Mouse (Mus musculus) stomach, postnatal 0 days (tissue): ENCODE data around the gene Smoc1. TPM values are rescaled to one million over a fixed set of nuclear protein-coding genes. Genes with fewer than 3 reads are reported as not detected.

Source experiments
- ATAC-seq: fragments of 200-750 bp; cut with Nextera tagmentation; 2 replicates; pipeline ENCODE4 v1.8.0; 2017; ENCODE audit not compliant: low FRiP score, low TSS enrichment
- DNase-seq: peaks from one replicate; pipeline ENCODE4 v3.0.0-alpha.2; 2016; ENCODE audit warnings: low spot score
- H3K27ac ChIP-seq: fragments of 300-500 bp; sonication (generic); replicated peaks from 2 replicates; pipeline ENCODE4 v1.5.1; 2014; ENCODE audit warnings: mild to moderate bottlenecking, control low read depth
- H3K27me3 ChIP-seq: fragments of 300-500 bp; sonication (generic); 2 replicates; pipeline ENCODE4 v1.6.1; 2014; ENCODE audit warnings: low read length; ENCODE audit not compliant: control insufficient read depth, insufficient read depth
- H3K36me3 ChIP-seq: fragments of 300-500 bp; sonication (generic); 2 replicates; pipeline ENCODE4 v1.6.1; 2014; ENCODE audit warnings: low read length, mixed read lengths; ENCODE audit not compliant: control insufficient read depth, insufficient read depth
- H3K4me1 ChIP-seq: fragments of 300-500 bp; sonication (generic); replicated peaks from 2 replicates; pipeline ENCODE4 v1.6.1; 2014; ENCODE audit warnings: antibody characterized with exemption; ENCODE audit not compliant: control insufficient read depth, insufficient read depth
- H3K4me2 ChIP-seq: fragments of 300-500 bp; sonication (generic); replicated peaks from 2 replicates; pipeline ENCODE4 v1.6.1; 2014; ENCODE audit warnings: low read depth, mild to moderate bottlenecking, control low read depth, moderate library complexity
- H3K4me3 ChIP-seq: fragments of 300-500 bp; sonication (generic); 2 replicates; pipeline ENCODE4 v1.5.1; 2014; ENCODE audit warnings: low read depth, low read length, control low read depth
- H3K9ac ChIP-seq: fragments of 300-500 bp; sonication (generic); 2 replicates; pipeline ENCODE4 v1.6.1; 2014; ENCODE audit warnings: mild to moderate bottlenecking, low read length, control low read depth, mixed read lengths
- H3K9me3 ChIP-seq: fragments of 300-500 bp; sonication (generic); 2 replicates; pipeline ENCODE4 v1.6.1; 2016; ENCODE audit warnings: low read length; ENCODE audit not compliant: control insufficient read depth
- CTCF ChIP-seq: IDR thresholded peaks from 2 replicates; pipeline ENCODE4 v1.5.1; 2016; ENCODE audit warnings: antibody characterized with exemption, low read depth, mild to moderate bottlenecking, moderate library complexity
- EP300 ChIP-seq: optimal IDR thresholded peaks from 2 replicates; pipeline ENCODE3; 2016; ENCODE audit warnings: antibody characterized with exemption
- WGBS: fragments of 180-500 bp; shearing (Covaris S2); extraction: QIAGEN DNeasy Blood & Tissue Kit; methylation state at CpG from one replicate; pipeline ENCODE4 v1.1.7; 2014; 5-methylcytosine and 5-hydroxymethylcytosine counted together
- polyA plus RNA-seq: library from polyadenylated mRNA; unstranded; fragments of >200 nt; fragmentation: Nextera tagmentation; extraction: Ambion mirVana; gene quantifications from 2 replicates; pipeline ENCODE4 v1.2.1, GENCODE M21; 2015

Gene Smoc1
- polyA plus RNA-seq, 1 experiment from 2014 or later: 0.65 TPM

GRCm38 (mm10) chr12:81028291-81028920 lies 1.8 kb downstream of the Smoc1 start:
- no peak for ATAC-seq
- Histone ChIP-seq H3K9me3 (no peaks in the 10 kb centered on the region), H3K36me3 (no peaks in the 10 kb centered on the region), H3K9ac (no peak overlapping the region), H3K27ac (no peak overlapping the region), H3K4me3 (no peak overlapping the region), H3K27me3 (no peaks in the 10 kb centered on the region), H3K4me1 (no peaks in the 10 kb centered on the region), H3K4me2 (no peak overlapping the region)
- WGBS: 18% methylated on average over 16 of the region's 16 CpGs
- no peak for DNase-seq
- no peak for TF ChIP-seq CTCF
- no peak for TF ChIP-seq EP300

GRCm38 (mm10) chr12:81029731-81030130 lies 3.1 kb downstream of the Smoc1 start:
- 52% methylated on average over 4 of the region's 4 CpGs for WGBS
- no peak for ATAC-seq

GRCm38 (mm10) chr12:81031579-81031978 lies 5.0 kb downstream of the Smoc1 start:
- H3K9ac ChIP-seq: no peak overlapping the region
- DNase-seq: no peak

More at GRCm38 (mm10) chr12:81029731-81030130, 3.1 kb downstream of the Smoc1 start:
- H3K27ac ChIP-seq: no peak overlapping the region
- H3K4me2 ChIP-seq: no peak overlapping the region
- no peak for DNase-seq
- TF ChIP-seq CTCF (no peak), EP300 (no peak)
- H3K9me3 ChIP-seq: no peaks in the 10 kb centered on the region
- H3K36me3 ChIP-seq: no peaks in the 10 kb centered on the region
- H3K27me3 ChIP-seq: no peaks in the 10 kb centered on the region
- H3K9ac ChIP-seq: no peak overlapping the region
- H3K4me1 ChIP-seq: no peaks in the 10 kb centered on the region
- no peak overlapping the region for H3K4me3 ChIP-seq

GRCm38 (mm10) chr12:81033389-81034041 lies 6.9 kb downstream of the Smoc1 start:
- Histone ChIP-seq H3K4me1 (no peaks in the 10 kb centered on the region), H3K36me3 (no peaks in the 10 kb centered on the region), H3K9ac (no peak overlapping the region), H3K4me2 (no peak overlapping the region), H3K27ac (0 out of 2 replicates have a peak overlapping the region, but pooled peaks have one; percentile 4), H3K9me3 (no peaks in the 10 kb centered on the region), H3K27me3 (no peaks in the 10 kb centered on the region), H3K4me3 (no peak overlapping the region)
- ATAC-seq (peak; percentile 83), DNase-seq (peak; percentile 40)
- TF ChIP-seq CTCF (no peak), EP300 (no peak)
- 46% methylated on average over 15 of the region's 15 CpGs for WGBS

More at GRCm38 (mm10) chr12:81031579-81031978, 5.0 kb downstream of the Smoc1 start:
- TF ChIP-seq CTCF: no peak
- no peak for TF ChIP-seq EP300
- WGBS: 85% methylated on average over 7 of the region's 7 CpGs
- no peaks in the 10 kb centered on the region for H3K4me1 ChIP-seq
- no peaks in the 10 kb centered on the region for H3K36me3 ChIP-seq
- no peak for ATAC-seq
- H3K27ac ChIP-seq: no peak overlapping the region
- no peak overlapping the region for H3K4me3 ChIP-seq
- H3K27me3 ChIP-seq: no peaks in the 10 kb centered on the region
- H3K4me2 ChIP-seq: no peak overlapping the region
- H3K9me3 ChIP-seq: no peaks in the 10 kb centered on the region

DNA sequence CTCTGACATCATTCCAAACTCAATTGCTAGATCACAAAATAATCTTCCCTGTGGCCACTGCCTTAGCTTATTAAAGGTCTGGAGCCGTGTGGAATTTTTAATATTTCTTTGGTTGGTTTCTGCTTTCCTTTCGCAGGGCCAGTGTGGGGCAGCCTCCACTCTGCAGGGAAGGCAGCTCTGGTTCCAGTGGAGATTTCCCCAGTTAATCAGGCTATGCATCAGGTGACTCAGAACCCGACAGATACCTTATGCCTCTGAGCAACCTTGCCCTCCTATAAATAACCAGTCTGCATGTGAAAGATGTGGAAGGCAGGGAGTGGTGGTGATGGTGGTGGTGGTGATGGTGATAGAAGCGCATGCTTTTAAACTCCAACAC lies 7.4 kb downstream of the Smoc1 start:
- H3K36me3 ChIP-seq: no peaks in the 10 kb centered on the region
- H3K27ac ChIP-seq: 0 out of 2 replicates have a peak overlapping the region, but pooled peaks have one; percentile 4
- H3K27me3 ChIP-seq: no peaks in the 10 kb centered on the region
- ATAC-seq: peak; percentile 61; the same call in 1 of the 2 replicates
- TF ChIP-seq CTCF (no peak), EP300 (no peak)
- H3K4me1 ChIP-seq: no peaks in the 10 kb centered on the region
- no peak overlapping the region for H3K4me2 ChIP-seq
- 69% methylated on average over 4 of the region's 4 CpGs for WGBS
- no peak for DNase-seq
- no peak overlapping the region for H3K9ac ChIP-seq
- no peak overlapping the region for H3K4me3 ChIP-seq
- H3K9me3 ChIP-seq: no peaks in the 10 kb centered on the region

DNA sequence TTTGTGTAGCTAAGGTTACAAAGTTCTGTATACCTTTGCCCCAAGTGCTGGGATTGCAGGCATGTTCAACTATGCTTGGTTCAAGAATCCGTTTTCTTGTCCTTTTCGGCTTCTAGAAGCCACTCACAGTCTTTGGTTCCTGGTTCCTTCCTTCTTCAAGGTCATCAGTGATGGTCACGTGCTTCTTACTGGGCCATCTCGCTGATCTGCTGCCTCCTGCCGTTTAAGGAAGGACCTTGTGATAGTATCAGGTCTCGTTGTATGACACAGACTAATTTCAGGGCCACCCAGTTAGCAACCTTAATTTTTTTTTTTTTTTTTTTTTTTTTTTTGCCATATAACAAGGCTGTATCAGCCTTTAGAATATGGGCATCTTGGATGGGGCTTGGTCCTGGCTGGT lies 9.2 kb downstream of the Smoc1 start:
- DNase-seq: no peak
- TF ChIP-seq CTCF: no peak
- TF ChIP-seq EP300: no peak
- no peak overlapping the region for H3K4me3 ChIP-seq
- H3K27me3 ChIP-seq: no peaks in the 10 kb centered on the region
- 85% methylated on average over 6 of the region's 6 CpGs for WGBS
- H3K36me3 ChIP-seq: no peaks in the 10 kb centered on the region
- no peaks in the 10 kb centered on the region for H3K4me1 ChIP-seq
- H3K4me2 ChIP-seq: no peak overlapping the region
- no peak overlapping the region for H3K9ac ChIP-seq
- ATAC-seq: no peak
- H3K9me3 ChIP-seq: no peaks in the 10 kb centered on the region
- H3K27ac ChIP-seq: no peak overlapping the region
